Mouse (Mus musculus): ENCODE measurements around the gene BC052040.

GRCm38 (mm10) chr2:115774153-115774908 lies 192.8 kb downstream of the BC052040 start:
- TF ChIP-seq CHD2 (IDR thresholded peaks at IDR 0.05; ENCODE audit: low read depth, low read length): no peak
- no peak for TF ChIP-seq HCFC1 (IDR thresholded peaks at IDR 0.05; ENCODE audit: borderline replicate concordance, insufficient read depth, low read length)
- TF ChIP-seq ZC3H11A (IDR thresholded peaks at IDR 0.05; ENCODE audit: borderline replicate concordance, low read depth, low read length): no peak
